Mouse (Mus musculus): ENCODE measurements at regions not wholly inside any gene's neighbourhood (a gene's known extent, or its start where the extent isn't known, plus 50 kb on each side); places are given as distances from the start of the nearest gene placed in this dataset.

- peak; percentile 51 for DNase-seq (ENCODE audit: low read depth, low spot score)
These were observed 794.3 kb upstream of the Api5 start for GRCm38 (mm10) chr2:95232135-95232772.

- DNase-seq (ENCODE audit: low read depth, low spot score): no peak
These were observed 793.8 kb upstream of the Api5 start for GRCm38 (mm10) chr2:95231739-95232134.

DNA sequence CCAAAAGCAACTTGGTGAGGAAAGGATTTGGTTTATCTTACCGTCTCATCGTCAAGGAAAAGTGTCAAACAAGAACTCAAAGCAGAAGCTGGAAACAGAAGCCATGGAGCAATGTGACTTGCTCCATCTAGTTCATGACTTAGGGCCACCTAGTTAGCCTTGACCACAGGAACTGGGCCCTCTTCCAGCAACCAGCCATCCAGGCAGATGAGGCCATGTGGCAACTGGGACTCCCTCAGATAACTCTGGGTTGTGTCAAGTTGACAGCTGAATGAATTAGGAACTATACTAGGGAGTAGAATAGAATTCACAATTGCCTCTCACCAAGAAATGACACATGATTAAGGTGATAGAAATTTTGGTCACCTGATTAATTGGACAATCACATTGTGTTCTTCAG lies 791.5 kb upstream of the Api5 start:
- no peak for DNase-seq (ENCODE audit: low read depth, low spot score)

GRCm38 (mm10) chr2:95210216-95210941 lies 772.4 kb upstream of the Api5 start:
- DNase-seq (ENCODE audit: low read depth, low spot score): no peak

Measured in retina, postnatal 7 days (tissue).